Mouse (Mus musculus): ENCODE results near the gene Ccdc34. TPM values are rescaled to one million over a fixed set of nuclear protein-coding genes. Genes with fewer than 3 reads are reported as not detected.
"Not testable (repeated sequence)": the region's sequence is repeated elsewhere in the genome, so short reads cannot be mapped to it uniquely, and the experiment has no call there.

Ccdc34 gene
- polyA plus RNA-seq, 1 experiment from 2014 or later: 44.5 TPM

- Histone ChIP-seq H3K9me3 (no peaks in the 10 kb centered on the region), H3K4me2 (replicated peaks) (no peak overlapping the region), H3K4me3 (replicated peaks) (no peak overlapping the region), H3K27me3 (no peaks in the 10 kb centered on the region), H3K9ac (replicated peaks) (no peak overlapping the region), H3K4me1 (replicated peaks) (no peaks in the 10 kb centered on the region), H3K36me3 (no peaks in the 10 kb centered on the region), H3K27ac (no peak overlapping the region)
- no peak for ATAC-seq
- WGBS: 81% methylated on average over 2 of the region's 2 CpGs
Observed at GRCm38 (mm10) chr2:110129396-110129795, 111.8 kb downstream of the Ccdc34 start.

GRCm38 (mm10) chr2:110131573-110131972, 114.0 kb downstream of the Ccdc34 start:
- WGBS: 72% methylated on average over 2 of the region's 2 CpGs
- H3K27ac ChIP-seq: no peak overlapping the region
- no peak for ATAC-seq

GRCm38 (mm10) chr2:110133356-110134115, 115.9 kb downstream of the Ccdc34 start:
- Histone ChIP-seq H3K9me3 (no peaks in the 10 kb centered on the region), H3K27ac (no peak overlapping the region), H3K9ac (replicated peaks) (no peak overlapping the region), H3K4me3 (replicated peaks) (no peak overlapping the region), H3K4me2 (replicated peaks) (no peak overlapping the region), H3K36me3 (no peaks in the 10 kb centered on the region), H3K27me3 (no peaks in the 10 kb centered on the region), H3K4me1 (replicated peaks) (no peaks in the 10 kb centered on the region)
- ATAC-seq: no peak
- WGBS: 81% methylated on average over 3 of the region's 3 CpGs

More at GRCm38 (mm10) chr2:110131573-110131972, 114.0 kb downstream of the Ccdc34 start:
- H3K9me3 ChIP-seq: no peaks in the 10 kb centered on the region
- no peaks in the 10 kb centered on the region for H3K36me3 ChIP-seq
- H3K4me3 ChIP-seq (replicated peaks): no peak overlapping the region
- no peaks in the 10 kb centered on the region for H3K4me1 ChIP-seq (replicated peaks)
- H3K27me3 ChIP-seq: no peaks in the 10 kb centered on the region
- H3K4me2 ChIP-seq (replicated peaks): no peak overlapping the region
- H3K9ac ChIP-seq (replicated peaks): no peak overlapping the region

GRCm38 (mm10) chr2:110134765-110135594, 117.4 kb downstream of the Ccdc34 start:
- 35% methylated on average over 2 of the region's 2 CpGs for WGBS
- ATAC-seq: no peak
- H3K4me1 ChIP-seq (replicated peaks): no peaks in the 10 kb centered on the region
- H3K4me2 ChIP-seq (replicated peaks): no peak overlapping the region
- no peaks in the 10 kb centered on the region for H3K9me3 ChIP-seq
- H3K4me3 ChIP-seq (replicated peaks): no peak overlapping the region
- no peaks in the 10 kb centered on the region for H3K27me3 ChIP-seq
- H3K36me3 ChIP-seq: no peaks in the 10 kb centered on the region
- no peak overlapping the region for H3K27ac ChIP-seq
- H3K9ac ChIP-seq (replicated peaks): no peak overlapping the region

- H3K36me3 ChIP-seq: no peaks in the 10 kb centered on the region
- no peak overlapping the region for H3K4me2 ChIP-seq (replicated peaks)
- no peak overlapping the region for H3K9ac ChIP-seq (replicated peaks)
- H3K9me3 ChIP-seq: no peaks in the 10 kb centered on the region
- H3K4me1 ChIP-seq (replicated peaks): no peaks in the 10 kb centered on the region
- no peak overlapping the region for H3K27ac ChIP-seq
- no peak for ATAC-seq
- no peaks in the 10 kb centered on the region for H3K27me3 ChIP-seq
- 81% methylated on average over 1 of the region's 1 CpGs for WGBS
- H3K4me3 ChIP-seq (replicated peaks): no peak overlapping the region
Observed at GRCm38 (mm10) chr2:110137291-110137690, 119.7 kb downstream of the Ccdc34 start.

- no peak overlapping the region for H3K4me3 ChIP-seq (replicated peaks)
- no peak overlapping the region for H3K27ac ChIP-seq
- no peak overlapping the region for H3K9ac ChIP-seq (replicated peaks)
- H3K4me2 ChIP-seq (replicated peaks): no peak overlapping the region
- WGBS: 97% methylated on average over 1 of the region's 1 CpGs
- no peaks in the 10 kb centered on the region for H3K9me3 ChIP-seq
- H3K36me3 ChIP-seq: no peaks in the 10 kb centered on the region
- no peak for ATAC-seq
- no peaks in the 10 kb centered on the region for H3K27me3 ChIP-seq
- H3K4me1 ChIP-seq (replicated peaks): no peaks in the 10 kb centered on the region
Observed at GRCm38 (mm10) chr2:110138096-110138495, 120.5 kb downstream of the Ccdc34 start.

DNA sequence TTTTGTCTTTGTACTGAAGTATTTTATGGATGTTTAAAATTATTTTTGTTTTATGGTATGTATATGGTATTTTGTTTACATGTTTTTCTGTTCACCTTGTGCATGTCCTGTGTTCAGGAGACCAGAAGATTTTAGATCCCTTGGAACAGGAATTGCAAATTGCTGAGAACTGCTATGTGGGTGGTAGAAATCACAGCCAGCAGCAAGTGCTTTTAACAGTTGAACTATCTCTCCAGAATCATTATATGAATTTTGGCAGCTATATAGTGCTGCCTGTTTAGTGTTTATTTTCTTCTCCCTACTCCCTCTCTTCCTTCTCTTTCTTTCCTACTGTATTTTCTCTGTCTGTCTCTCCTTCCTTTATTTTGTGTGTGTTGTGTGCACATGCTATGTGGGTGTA, 130.4 kb downstream of the Ccdc34 start:
- H3K27me3 ChIP-seq; ATAC-seq; H3K4me2 ChIP-seq (replicated peaks); H3K4me3 ChIP-seq (replicated peaks); H3K9ac ChIP-seq (replicated peaks); H3K4me1 ChIP-seq (replicated peaks); H3K36me3 ChIP-seq; H3K9me3 ChIP-seq; H3K27ac ChIP-seq: not testable (repeated sequence)

GRCm38 (mm10) chr2:110149246-110149645, 131.6 kb downstream of the Ccdc34 start:
- ATAC-seq: no peak
- no peaks in the 10 kb centered on the region for H3K4me1 ChIP-seq (replicated peaks)
- H3K4me2 ChIP-seq (replicated peaks): no peak overlapping the region
- H3K27ac ChIP-seq: no peak overlapping the region
- H3K4me3 ChIP-seq (replicated peaks): no peak overlapping the region
- no peaks in the 10 kb centered on the region for H3K9me3 ChIP-seq
- no peaks in the 10 kb centered on the region for H3K27me3 ChIP-seq
- H3K9ac ChIP-seq (replicated peaks): no peak overlapping the region
- no peaks in the 10 kb centered on the region for H3K36me3 ChIP-seq

DNA sequence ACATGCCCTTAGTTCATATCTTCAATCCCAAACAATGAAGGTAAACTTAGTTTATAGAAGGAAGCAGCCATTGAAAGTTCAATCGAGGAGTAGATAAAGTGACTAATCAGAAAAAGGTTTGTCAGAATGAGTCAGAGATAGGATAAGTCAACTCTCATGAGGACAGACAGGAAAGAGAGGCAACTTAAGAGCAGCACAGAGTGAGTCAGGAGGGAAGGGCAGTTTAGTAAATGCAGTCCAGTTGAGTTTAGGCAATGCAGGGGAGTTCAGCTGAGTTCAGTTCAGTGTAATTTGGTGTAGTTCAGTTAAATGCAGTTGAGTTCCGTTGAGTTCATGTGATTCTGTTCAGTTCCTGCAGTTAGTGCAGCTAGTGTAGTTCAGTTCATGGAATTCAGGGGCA, 138.7 kb downstream of the Ccdc34 start:
- H3K4me2 ChIP-seq (replicated peaks): no peak overlapping the region
- no peak overlapping the region for H3K9ac ChIP-seq (replicated peaks)
- H3K9me3 ChIP-seq: no peaks in the 10 kb centered on the region
- no peak overlapping the region for H3K4me3 ChIP-seq (replicated peaks)
- no peaks in the 10 kb centered on the region for H3K27me3 ChIP-seq
- no peaks in the 10 kb centered on the region for H3K4me1 ChIP-seq (replicated peaks)
- no peak for ATAC-seq
- WGBS: 99% methylated on average over 2 of the region's 2 CpGs
- H3K27ac ChIP-seq: no peak overlapping the region
- no peaks in the 10 kb centered on the region for H3K36me3 ChIP-seq

GRCm38 (mm10) chr2:110165003-110165402, 147.4 kb downstream of the Ccdc34 start:
- ATAC-seq: no peak
- 94% methylated on average over 4 of the region's 4 CpGs for WGBS

GRCm38 (mm10) chr2:110167694-110168093, 150.1 kb downstream of the Ccdc34 start:
- Histone ChIP-seq H3K9me3 (no peaks in the 10 kb centered on the region), H3K4me3 (replicated peaks) (no peak overlapping the region), H3K9ac (replicated peaks) (no peak overlapping the region), H3K4me2 (replicated peaks) (no peak overlapping the region), H3K36me3 (no peaks in the 10 kb centered on the region), H3K27ac (no peak overlapping the region), H3K27me3 (no peaks in the 10 kb centered on the region), H3K4me1 (replicated peaks) (no peaks in the 10 kb centered on the region)
- 84% methylated on average over 4 of the region's 4 CpGs for WGBS
- ATAC-seq: no peak

More at GRCm38 (mm10) chr2:110165003-110165402, 147.4 kb downstream of the Ccdc34 start:
- no peaks in the 10 kb centered on the region for H3K9me3 ChIP-seq
- H3K27me3 ChIP-seq: no peaks in the 10 kb centered on the region
- no peak overlapping the region for H3K9ac ChIP-seq (replicated peaks)
- no peak overlapping the region for H3K4me3 ChIP-seq (replicated peaks)
- H3K4me2 ChIP-seq (replicated peaks): no peak overlapping the region
- no peak overlapping the region for H3K27ac ChIP-seq
- H3K36me3 ChIP-seq: no peaks in the 10 kb centered on the region
- H3K4me1 ChIP-seq (replicated peaks): no peaks in the 10 kb centered on the region

- no peak overlapping the region for H3K9ac ChIP-seq (replicated peaks)
- no peaks in the 10 kb centered on the region for H3K27me3 ChIP-seq
- no peaks in the 10 kb centered on the region for H3K4me1 ChIP-seq (replicated peaks)
- ATAC-seq: no peak
- no peaks in the 10 kb centered on the region for H3K36me3 ChIP-seq
- H3K9me3 ChIP-seq: no peaks in the 10 kb centered on the region
- H3K4me3 ChIP-seq (replicated peaks): no peak overlapping the region
- no peak overlapping the region for H3K4me2 ChIP-seq (replicated peaks)
- no peak overlapping the region for H3K27ac ChIP-seq
Observed at GRCm38 (mm10) chr2:110168361-110168760, 150.7 kb downstream of the Ccdc34 start.
